ENCODE assay signal across 41 mouse cellular contexts in genomic region chr5:17321501-17321900, GRCm38 (mm10). TPM values are rescaled to one million over a fixed set of nuclear protein-coding genes. Genes with fewer than 3 reads are reported as not detected.
"Had no signal": no experiment of that assay in that cellular context is flagged by ENCODE, and none has a peak within 500 bp of the region (broad histone marks: within the 10 kb centered on the region; RNA-seq: fewer than 3 reads in every experiment).

No protein-coding gene starts in this region.

- H3K27me3 ChIP-seq: heart, embryonic 13.5 days; heart, embryonic 15.5 days; hindbrain, embryonic 13.5 days; hindbrain, embryonic 15.5 days; kidney, embryonic 15.5 days; limb, embryonic 13.5 days; limb, embryonic 15.5 days had no signal

- H3K4me3 ChIP-seq: gastrocnemius, adult 2 months; heart, adult 2 months; heart, embryonic 13.5 days; heart, embryonic 15.5 days; hindbrain, embryonic 13.5 days; hindbrain, embryonic 15.5 days; kidney, embryonic 15.5 days; limb, embryonic 13.5 days; limb, embryonic 15.5 days had no signal

- H3K4me2 ChIP-seq: heart, embryonic 11.5 days; heart, embryonic 13.5 days; heart, embryonic 15.5 days; hindbrain, embryonic 13.5 days; hindbrain, embryonic 15.5 days; kidney, embryonic 15.5 days; limb, embryonic 13.5 days; limb, embryonic 15.5 days had no signal

- DNase-seq: gastrocnemius, adult 2 months; gastrocnemius, postnatal 10 days; gastrocnemius, postnatal 25 days; heart, adult 11 months; heart, adult 2 months; heart, postnatal 14 days; heart, postnatal 36 days; kidney, adult 11 months; kidney, adult 2 months; kidney, adult 9 months; kidney, postnatal 14 days; kidney, postnatal 36 days; layer of hippocampus, adult 9-11 months; layer of hippocampus, postnatal 36 days; left cerebral cortex, postnatal 4 days had no signal

- H3K36me3 ChIP-seq: heart, embryonic 13.5 days; heart, embryonic 15.5 days; hindbrain, embryonic 13.5 days; hindbrain, embryonic 15.5 days; kidney, embryonic 15.5 days; limb, embryonic 13.5 days; limb, embryonic 15.5 days had no signal

- H3K27ac ChIP-seq: gastrocnemius, adult 2 months; heart, adult 2 months; heart, embryonic 13.5 days; heart, embryonic 15.5 days; hindbrain, embryonic 13.5 days; hindbrain, embryonic 15.5 days; hindbrain, postnatal 0 days; kidney, embryonic 15.5 days; kidney, postnatal 0 days; limb, embryonic 13.5 days; limb, embryonic 15.5 days had no signal

- H3K9ac ChIP-seq: heart, embryonic 13.5 days; heart, embryonic 15.5 days; hindbrain, embryonic 13.5 days; hindbrain, embryonic 15.5 days; kidney, embryonic 15.5 days; limb, embryonic 13.5 days; limb, embryonic 15.5 days had no signal

- H3K9me3 ChIP-seq: heart, embryonic 13.5 days; heart, embryonic 15.5 days; hindbrain, embryonic 13.5 days; hindbrain, embryonic 15.5 days; kidney, embryonic 15.5 days; limb, embryonic 13.5 days; limb, embryonic 15.5 days had no signal

- H3K4me1 ChIP-seq: heart, embryonic 13.5 days; heart, embryonic 15.5 days; hindbrain, embryonic 13.5 days; hindbrain, embryonic 15.5 days; kidney, embryonic 15.5 days; limb, embryonic 13.5 days; limb, embryonic 15.5 days had no signal

- ATAC-seq: hindbrain, postnatal 0 days; intestine, embryonic 16.5 days had no signal

RNA-seq across cellular contexts. Expression of gene Speer4f2, which starts 51.5 kb away (rescaled TPM):
- total RNA-seq: gastrocnemius, adult 2 months; gastrocnemius, postnatal 10 days; gastrocnemius, postnatal 25 days; gastrocnemius, postnatal 4 days; heart, adult 2 months; heart, postnatal 14 days; heart, postnatal 36 days; hematopoietic stem cell, adult 5-6 weeks; hindbrain, postnatal 0 days; layer of hippocampus, adult 18-20 months; layer of hippocampus, adult 8-10 months; layer of hippocampus, postnatal 14 days; layer of hippocampus, postnatal 36 days; left cerebral cortex, adult 18-20 months; left cerebral cortex, adult 8-10 months; left cerebral cortex, postnatal 10 days; left cerebral cortex, postnatal 25 days; left cerebral cortex, postnatal 4 days had no signal
- polyA plus RNA-seq: frontal cortex, adult 2 months; heart, adult 2 months; heart, embryonic 11.5 days; heart, embryonic 13.5 days; heart, embryonic 15.5 days; heart, postnatal 0 days; hindbrain, embryonic 11.5 days; hindbrain, embryonic 13.5 days; hindbrain, embryonic 15.5 days; hindbrain, postnatal 0 days; intestine, embryonic 14.5 days; intestine, embryonic 16.5 days; kidney, embryonic 15.5 days; kidney, postnatal 0 days; large intestine, adult 2 months; limb, embryonic 11.5 days; limb, embryonic 13.5 days; limb, embryonic 15.5 days had no signal
